7 mouse cellular contexts compared by ENCODE assay signal in the genomic region with DNA sequence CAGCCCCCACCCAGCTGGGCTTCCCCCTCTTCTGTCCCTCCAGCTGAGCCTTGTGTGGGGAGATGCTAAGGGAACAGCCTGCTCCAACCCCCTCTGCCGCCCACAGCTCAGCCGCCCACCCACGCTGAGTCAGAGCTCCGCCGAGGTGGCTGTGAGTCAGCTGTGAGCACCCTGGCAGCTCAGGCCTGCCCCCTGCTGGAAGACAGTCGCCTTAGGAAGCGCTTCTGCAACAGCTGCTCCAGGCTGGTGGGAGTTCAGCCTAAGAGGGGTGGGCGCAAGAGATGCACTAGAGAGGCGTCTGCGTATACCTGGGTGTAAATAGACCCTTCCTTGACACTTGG. TPM values are rescaled to one million over a fixed set of nuclear protein-coding genes. Genes with fewer than 3 reads are reported as not detected.
A peak's percentile ranks its signal among the peaks of the same experiment; 100 is the strongest.
DNase-seq lines count a peak whose midpoint lies in the region; ATAC-seq and TF ChIP-seq lines count a peak whose summit lies in the region.

No protein-coding gene starts in this region.

- no peak overlapping the region for H3K4me3 ChIP-seq in intestine, embryonic 15.5 days (replicated peaks)
- H3K4me3 ChIP-seq in midbrain, embryonic 13.5 days (replicated peaks) = no peak overlapping the region
- peak overlapping the region; percentile 22; the same call in 1 of the 2 replicates for H3K4me3 ChIP-seq in small intestine, adult 2 months (ENCODE audit: low read depth, low read length)

- WGBS in intestine, embryonic 15.5 days = 6% methylated on average over 10 of the region's 10 CpGs
- 12% methylated on average over 10 of the region's 10 CpGs for WGBS in midbrain, embryonic 13.5 days
- 5% methylated on average over 10 of the region's 10 CpGs for WGBS in small intestine, adult 2 months

- H3K4me1 ChIP-seq in intestine, embryonic 15.5 days (replicated peaks) = peaks cover 24% of the 10 kb centered on the region
- peaks cover 36% of the 10 kb centered on the region for H3K4me1 ChIP-seq in midbrain, embryonic 13.5 days (replicated peaks)
- peaks cover 4% of the 10 kb centered on the region for H3K4me1 ChIP-seq in small intestine, adult 2 months (ENCODE audit: control insufficient read depth, insufficient read depth, insufficient read length, low read length)

- DNase-seq in adrenal gland, adult 18-20 months (ENCODE audit: low spot score in 2 of 2) = peak; percentile 95 to 98
- peak; percentile 92 for DNase-seq in embryo, embryonic 11 days
- DNase-seq in gastrocnemius, postnatal 36 days = peak; percentile 85 to 88
- peak; percentile 95 to 98 for DNase-seq in left cerebral cortex, postnatal 25 days (ENCODE audit: low spot score in 2 of 2)

- 0 out of 2 replicates have a peak overlapping the region, but pooled peaks have one; percentile 23 for H3K9ac ChIP-seq in intestine, embryonic 15.5 days
- H3K9ac ChIP-seq in midbrain, embryonic 13.5 days (replicated peaks) = peak overlapping the region; percentile 42; the same call in 1 of the 2 replicates

- 0 out of 2 replicates have a peak, but pooled peaks cover 3% of the 10 kb centered on the region for H3K36me3 ChIP-seq in intestine, embryonic 15.5 days
- peaks cover 21% of the 10 kb centered on the region; the same call in 1 of the 2 replicates for H3K36me3 ChIP-seq in midbrain, embryonic 13.5 days
- no peaks in the 10 kb centered on the region for H3K36me3 ChIP-seq in small intestine, adult 2 months (ENCODE audit: control insufficient read depth, insufficient read depth, low read length)

- TF ChIP-seq CTCF in small intestine, adult 2 months (IDR thresholded peaks at IDR 0.05; ENCODE audit: extremely low read depth, insufficient read length, insufficient replicate concordance, low read depth, low read length) = peak; percentile 96

- no peak for TF ChIP-seq POLR2A in small intestine, adult 2 months (IDR thresholded peaks at IDR 0.05; ENCODE audit: low read depth, low read length)

- H3K9me3 ChIP-seq in intestine, embryonic 15.5 days = no peaks in the 10 kb centered on the region
- H3K9me3 ChIP-seq in midbrain, embryonic 13.5 days = no peaks in the 10 kb centered on the region

- no peaks in the 10 kb centered on the region for H3K27me3 ChIP-seq in intestine, embryonic 15.5 days (replicated peaks)
- no peaks in the 10 kb centered on the region for H3K27me3 ChIP-seq in midbrain, embryonic 13.5 days
- no peaks in the 10 kb centered on the region for H3K27me3 ChIP-seq in small intestine, adult 2 months (ENCODE audit: control insufficient read depth, insufficient read depth, low read length)

- H3K4me2 ChIP-seq in intestine, embryonic 15.5 days (replicated peaks) = peak overlapping the region; percentile 48
- peak overlapping the region; percentile 20; the same call in 1 of the 2 replicates for H3K4me2 ChIP-seq in midbrain, embryonic 13.5 days (replicated peaks)

- H3K27ac ChIP-seq in intestine, embryonic 15.5 days = peak overlapping the region; percentile 61; the same call in 1 of the 2 replicates
- no peak overlapping the region for H3K27ac ChIP-seq in midbrain, embryonic 13.5 days
- no peak overlapping the region for H3K27ac ChIP-seq in small intestine, adult 2 months (ENCODE audit: insufficient read depth, low read depth, low read length)

- peak; percentile 82 for ATAC-seq in intestine, embryonic 15.5 days
- ATAC-seq in midbrain, embryonic 13.5 days = peak; percentile 80

- intact Hi-C loops in gastrocnemius, postnatal 36 days (cut with DNase I) = loop anchor here (1.0 kb wide), 1 partner anchor 82 kb away; no protein-coding TSS in a partner anchor
- intact Hi-C loops in left cerebral cortex, postnatal 25 days (cut with DNase I) = loop anchor here (1.0 to 2.0 kb wide), 4 partner anchors 31 to 82 kb away; a partner anchor contains a TSS

RNA-seq across cellular contexts. Expression of a gene that starts 48.7 kb away (rescaled TPM):
- total RNA-seq in adrenal gland, adult 18-20 months (2021) = 10 to 100 TPM; 16.5 to 31.7 TPM
- 1 to 10 TPM; 1.8 to 2.6 TPM for total RNA-seq in gastrocnemius, postnatal 36 days (2021)
- polyA plus RNA-seq in intestine, embryonic 15.5 days (2015; fragmentation: Nextera tagmentation; extraction: Ambion mirVana) = 12.0 and 13.1 TPM in 2 replicates
- total RNA-seq in left cerebral cortex, postnatal 25 days (2021) = 100 to 1,000 TPM; 259 to 273 TPM
- polyA plus RNA-seq in midbrain, embryonic 13.5 days (2015; fragmentation: Nextera tagmentation; extraction: Ambion mirVana) = 9.2 and 10.0 TPM in 2 replicates
- 10.7 and 12.7 TPM in 2 replicates for polyA plus RNA-seq in small intestine, adult 2 months (2012; rRNA removed)

RNA-seq across cellular contexts. Expression of a gene that starts 55.7 kb away (rescaled TPM):
- 10 to 100 TPM; 10.3 to 22.0 TPM for total RNA-seq in adrenal gland, adult 18-20 months (2021)
- 1 to 10 TPM; 3.2 to 4.1 TPM for total RNA-seq in gastrocnemius, postnatal 36 days (2021)
- 3.1 and 3.4 TPM in 2 replicates for polyA plus RNA-seq in intestine, embryonic 15.5 days (2015; fragmentation: Nextera tagmentation; extraction: Ambion mirVana)
- 100 to 1,000 TPM; 189 to 195 TPM for total RNA-seq in left cerebral cortex, postnatal 25 days (2021)
- 15.1 and 18.6 TPM in 2 replicates for polyA plus RNA-seq in midbrain, embryonic 13.5 days (2015; fragmentation: Nextera tagmentation; extraction: Ambion mirVana)
- polyA plus RNA-seq in small intestine, adult 2 months (2012; rRNA removed) = 4.6 and 6.0 TPM in 2 replicates

Comparison
In these comparisons a context has a peak if more than half of its experiments do, and no peak if none do; other contexts are left out.
1. RNA of a gene that starts 48.7 kb away (total RNA-seq): 259 to 273 TPM in left cerebral cortex, postnatal 25 days; 16.5 to 31.7 TPM in adrenal gland, adult 18-20 months and 1.8 to 2.6 TPM in gastrocnemius, postnatal 36 days; every median in the first group is over 4 times any median in the second.
2. RNA of a gene that starts 55.7 kb away (total RNA-seq): 189 to 195 TPM in left cerebral cortex, postnatal 25 days; 10.3 to 22.0 TPM in adrenal gland, adult 18-20 months and 3.2 to 4.1 TPM in gastrocnemius, postnatal 36 days; every median in the first group is over 4 times any median in the second.
3. Peak in every context shown above with its lines, with median percentiles within 50 percentile points of each other: DNase-seq.